Mouse (Mus musculus): Measurements from ENCODE around the gene Hypk. TPM values are rescaled to one million over a fixed set of nuclear protein-coding genes. Genes with fewer than 3 reads are reported as not detected.

Hypk gene
- total RNA-seq, 1 experiment from 2014 or later, result 48.5 TPM

GRCm38 (mm10) chr2:121505942-121506882 lies 53.1 kb downstream of the Hypk start, which contains the start of the genes Mfap1a and Wdr76:
Mfap1a (minus strand) TSS chr2:121506665.
Wdr76 (plus strand) TSS chr2:121506723.
- DNase-seq, result peak; percentile 91

DNA sequence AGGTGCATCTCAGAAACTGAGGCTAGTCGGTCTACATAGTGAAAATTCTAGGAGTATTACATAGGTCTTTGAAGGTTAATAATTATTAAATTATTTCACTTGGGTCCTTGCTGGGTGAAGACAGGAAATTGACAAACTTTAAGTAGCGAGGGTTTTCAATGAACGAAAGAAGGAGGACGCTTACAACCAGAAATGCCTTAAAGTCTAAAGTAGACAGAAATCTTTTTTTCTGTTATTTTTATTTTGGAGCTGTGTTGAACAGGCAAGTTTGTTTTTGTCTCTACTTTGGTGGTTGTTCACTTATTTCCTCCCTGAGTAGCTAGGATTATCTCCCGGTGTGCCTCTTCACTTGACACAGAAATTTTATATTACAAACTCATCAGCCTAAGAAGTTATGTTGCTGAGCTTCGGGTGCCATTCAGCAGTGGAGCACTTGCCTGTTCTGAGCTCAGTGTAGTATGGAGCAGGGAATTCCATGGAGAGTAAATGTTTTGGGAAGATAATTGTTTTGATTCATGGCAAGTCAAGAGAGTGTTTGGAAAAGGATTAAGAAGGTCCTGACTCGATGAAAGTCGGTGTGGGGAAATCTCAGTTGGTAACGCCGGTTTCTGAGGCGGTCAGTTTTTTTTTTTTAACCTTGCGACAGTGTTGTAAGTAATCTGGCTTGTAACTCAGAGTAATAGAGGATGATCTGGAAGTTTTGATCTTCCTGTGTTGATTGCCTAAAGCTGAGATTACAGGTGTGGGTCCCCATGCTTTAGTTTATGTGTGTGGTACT lies 54.3 kb downstream of the Hypk start:
- no peak for DNase-seq

- DNase-seq, result no peak
These were observed 54.9 kb downstream of the Hypk start for GRCm38 (mm10) chr2:121507951-121508330.

Small RNAs within 50 kb of the gene (microRNA-seq; reads per million reads assigned to microRNA genes)
- 0 reads per million in 2 experiments for gene Gm22953

Other genes starting within 250 kb of the Hypk start
- gene Trp53bp1, start 181.9 kb upstream of the Hypk start, total RNA-seq (2021), result 58.6 and 59.9 TPM in 2 replicates
- gene Map1a, start 163.7 kb upstream of the Hypk start, total RNA-seq (2021), result 5.1 and 12.0 TPM in 2 replicates
- gene Ppip5k1, start 97.9 kb upstream of the Hypk start, total RNA-seq (2021), result 51.8 and 51.9 TPM in 2 replicates
- 5.3 and 8.2 TPM in 2 replicates for gene Ckmt1, start 95.6 kb upstream of the Hypk start, total RNA-seq (2021)
- gene Strc, start 66.1 kb upstream of the Hypk start, total RNA-seq (2021), result not detected in 2 replicates
- gene Pdia3, start 39.5 kb upstream of the Hypk start, total RNA-seq (2021), result 306 and 320 TPM in 2 replicates
- 3.5 and 3.6 TPM in 2 replicates for gene Catsper2, start 39.5 kb upstream of the Hypk start, total RNA-seq (2021)
- 0.26 and 0.94 TPM in 2 replicates for gene Ell3, start 9.0 kb upstream of the Hypk start, total RNA-seq (2021)
- 386 and 388 TPM in 2 replicates for gene Serf2, start 4.1 kb upstream of the Hypk start, total RNA-seq (2021)
- gene Serinc4, start 3.5 kb downstream of the Hypk start, total RNA-seq (2021), result 0.53 TPM in 1 of 2 replicates, not detected in the other
- 32.0 and 32.1 TPM in 2 replicates for gene Mfap1b, start 20.8 kb downstream of the Hypk start, total RNA-seq (2021)
- 28.2 and 29.6 TPM in 2 replicates for gene Mfap1a, start 53.4 kb downstream of the Hypk start, total RNA-seq (2021)
- 7.4 and 7.6 TPM in 2 replicates for gene Wdr76, start 53.4 kb downstream of the Hypk start, total RNA-seq (2021)